Mouse (Mus musculus) A20 (cell line): ENCODE results near the gene Gm45521.

Source experiments
- DNase-seq: peaks from one replicate; pipeline ENCODE4 v3.0.0-alpha.2; 2011; ENCODE audit warnings: low read depth, low spot score

The Gm45521 gene

DNA sequence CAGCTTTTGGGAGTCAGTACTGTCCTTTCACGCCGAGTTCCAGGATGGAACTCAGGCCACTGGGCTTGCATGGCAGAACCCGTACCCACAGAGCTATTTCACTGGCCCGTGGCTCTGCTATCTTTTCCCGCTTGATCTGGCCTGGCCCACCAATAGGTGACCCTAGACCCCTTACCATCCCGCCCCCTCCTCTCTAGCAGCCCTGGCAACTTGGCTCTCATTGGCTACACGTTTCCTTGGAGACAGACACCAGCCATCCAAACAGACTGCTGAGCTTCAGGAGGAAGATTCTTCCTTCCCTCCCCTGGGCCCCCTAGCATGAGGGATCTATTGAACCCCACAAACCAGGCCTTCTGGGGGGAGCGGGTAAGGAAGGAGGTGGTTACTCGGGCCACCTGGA lies at the start of gene Gm45521:
Gene Gm45521 (plus strand): TSS at position 240 of the 400 bp plus-strand sequence.
- no peak for DNase-seq

GRCm38 (mm10) chr14:7909472-7909871 lies 47.6 kb upstream of the Gm45521 start:
- no peak for DNase-seq

DNA sequence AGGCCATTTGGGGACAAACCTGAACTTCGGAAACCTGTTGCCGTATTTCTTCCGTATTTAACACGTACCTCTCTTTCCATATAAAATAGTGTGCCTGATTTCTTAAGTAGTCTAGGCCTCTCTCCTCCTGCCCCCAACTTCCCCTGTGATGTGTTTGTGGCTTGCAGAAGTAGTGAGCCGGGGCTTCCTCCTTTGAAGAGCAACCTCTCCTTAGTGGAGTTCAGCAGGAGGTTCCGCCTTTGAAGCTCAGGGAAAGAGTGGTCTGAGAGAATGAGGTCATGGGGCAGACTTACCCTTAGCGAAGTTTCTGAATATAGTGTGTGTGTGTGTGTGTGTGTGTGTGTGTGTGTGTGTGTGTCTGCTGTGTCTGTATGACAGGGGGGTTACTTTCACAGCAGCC lies 43.2 kb upstream of the Gm45521 start:
- DNase-seq, result no peak

- DNase-seq, result no peak
Observed at GRCm38 (mm10) chr14:7914461-7914860, 42.6 kb upstream of the Gm45521 start.

- DNase-seq, result peak; percentile 59
Observed at GRCm38 (mm10) chr14:7918150-7918991, 38.7 kb upstream of the Gm45521 start.

DNA sequence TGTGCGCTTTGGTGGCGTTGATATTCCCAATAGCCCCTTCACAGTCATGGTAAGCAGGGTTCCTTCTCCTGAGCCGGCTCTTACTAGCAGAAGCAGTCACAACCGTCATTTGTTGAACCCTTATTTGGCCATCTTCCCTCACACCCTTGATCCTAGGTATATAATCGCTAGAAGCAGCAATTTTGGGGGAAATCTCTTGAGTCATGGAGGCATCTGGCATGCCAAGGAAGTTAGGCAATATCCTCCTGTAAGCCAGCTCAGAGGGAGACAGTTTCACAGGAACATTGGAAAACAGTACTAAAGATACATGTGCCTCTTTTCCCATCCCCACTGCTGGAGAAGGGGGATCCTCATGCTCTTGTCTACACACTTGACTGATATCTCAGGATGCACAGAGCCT lies 37.8 kb upstream of the Gm45521 start:
- DNase-seq, result no peak

GRCm38 (mm10) chr14:7919921-7920320 lies 37.2 kb upstream of the Gm45521 start:
- no peak for DNase-seq

DNA sequence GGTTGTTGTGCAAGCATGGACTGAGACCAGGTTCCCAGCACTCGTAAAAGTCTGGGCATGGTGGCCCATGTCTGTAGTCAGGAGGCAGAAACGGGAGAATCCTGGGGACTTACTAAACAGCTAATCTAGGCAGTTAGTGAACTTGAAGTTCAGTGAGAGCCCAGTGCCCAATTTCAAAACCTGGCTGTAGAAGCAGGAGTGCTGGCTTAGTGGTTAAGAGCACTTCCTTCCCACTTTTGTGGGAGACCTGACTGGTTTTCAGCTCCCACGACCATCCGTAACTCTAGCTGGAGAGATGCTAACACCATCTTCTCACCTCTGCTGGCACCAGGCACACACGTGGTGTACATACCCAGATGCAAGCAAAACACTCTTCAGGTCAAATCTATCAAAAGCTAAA lies 35.6 kb upstream of the Gm45521 start:
- DNase-seq, result no peak

DNA sequence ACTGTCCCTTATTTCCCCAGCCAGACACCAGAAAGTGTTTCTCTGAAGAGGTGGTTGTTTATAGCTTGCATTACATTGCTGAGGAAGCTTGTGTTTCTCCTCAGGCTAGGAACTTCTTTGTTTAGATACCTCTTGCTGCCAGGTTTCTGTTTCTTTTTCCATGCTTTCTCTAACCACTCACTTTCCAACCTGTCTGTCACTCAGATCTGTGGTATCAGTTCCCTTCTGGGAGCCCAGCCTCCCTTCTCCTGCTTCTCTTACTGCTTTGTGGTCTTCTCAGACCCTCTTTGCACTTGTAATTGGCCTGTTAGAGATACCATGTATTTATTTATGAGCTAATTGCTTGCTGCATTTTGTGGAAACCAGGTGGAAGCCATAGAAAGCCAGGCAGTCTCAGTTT lies 33.5 kb upstream of the Gm45521 start:
- no peak for DNase-seq

- DNase-seq, result no peak
Observed at GRCm38 (mm10) chr14:7928362-7928761, 28.7 kb upstream of the Gm45521 start.

DNA sequence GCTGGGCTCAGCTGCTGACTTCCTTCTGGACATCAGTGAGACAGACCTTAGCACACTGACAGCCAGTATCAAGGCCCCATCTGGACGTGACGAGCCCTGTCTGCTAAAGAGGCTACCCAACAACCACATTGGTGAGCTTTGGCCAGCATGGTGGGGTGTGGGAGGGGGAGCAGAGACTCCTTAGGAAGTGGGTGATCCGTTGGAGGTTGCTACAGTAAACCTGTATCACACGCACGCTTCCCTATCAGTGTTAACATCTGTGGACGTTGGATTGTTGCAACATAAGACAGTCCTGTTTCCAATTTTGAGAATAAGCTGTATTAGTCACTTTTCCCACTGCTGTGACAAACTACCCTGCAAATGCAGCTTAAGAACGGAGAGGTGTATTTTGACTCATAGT lies 28.1 kb upstream of the Gm45521 start:
- DNase-seq, result no peak

- DNase-seq, result no peak
Observed at GRCm38 (mm10) chr14:7932151-7932550, 24.9 kb upstream of the Gm45521 start.

DNA sequence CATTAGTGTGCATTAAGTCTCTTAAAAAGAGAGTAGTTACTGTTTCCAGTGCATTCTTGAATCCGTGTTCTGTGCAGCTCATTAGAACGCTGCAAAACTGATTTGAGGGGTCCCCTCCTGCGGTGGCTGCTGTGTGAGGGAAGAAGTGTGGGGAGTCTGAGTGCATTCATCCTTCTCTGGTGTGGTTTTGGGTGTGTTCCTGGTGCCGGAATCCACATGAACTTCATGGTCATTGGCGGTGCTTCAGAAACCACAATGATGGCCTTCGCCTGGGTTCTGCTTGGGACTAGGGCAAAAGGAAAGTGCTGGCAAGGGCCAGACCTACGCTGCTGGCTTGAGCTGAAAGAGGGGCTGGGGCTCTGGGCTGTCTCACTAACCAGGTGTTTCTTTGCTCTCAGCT lies 22.9 kb upstream of the Gm45521 start:
- no peak for DNase-seq

DNA sequence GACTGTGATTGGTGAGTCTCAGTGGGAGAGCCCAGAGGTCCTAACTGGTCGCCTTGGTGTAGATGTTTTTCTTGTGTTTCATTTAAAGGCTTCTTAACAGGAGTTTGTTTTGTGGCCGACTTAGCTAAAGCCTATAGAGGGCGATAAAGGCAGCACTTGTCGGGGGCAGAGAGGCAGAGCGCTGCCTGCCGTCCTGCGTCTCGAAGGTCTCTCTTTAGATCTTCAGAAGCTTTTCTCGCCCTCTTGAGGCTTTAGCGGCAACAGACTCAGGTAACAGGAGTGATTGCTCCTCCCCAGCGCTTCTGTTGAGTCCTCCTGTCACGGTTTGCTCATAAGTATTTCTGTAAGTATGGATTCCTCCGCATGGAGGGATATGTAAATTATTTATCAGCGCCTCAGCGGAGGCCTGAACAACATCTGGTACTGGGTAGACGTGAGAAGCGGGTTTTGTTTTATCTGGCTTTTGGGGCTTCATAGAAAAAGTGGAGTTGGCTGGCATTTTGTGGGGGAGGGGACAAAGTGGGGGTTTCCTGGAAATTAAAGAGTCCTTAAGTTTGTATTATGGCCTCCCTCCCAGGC lies 19.9 kb upstream of the Gm45521 start:
- DNase-seq, result peak; percentile 26

DNA sequence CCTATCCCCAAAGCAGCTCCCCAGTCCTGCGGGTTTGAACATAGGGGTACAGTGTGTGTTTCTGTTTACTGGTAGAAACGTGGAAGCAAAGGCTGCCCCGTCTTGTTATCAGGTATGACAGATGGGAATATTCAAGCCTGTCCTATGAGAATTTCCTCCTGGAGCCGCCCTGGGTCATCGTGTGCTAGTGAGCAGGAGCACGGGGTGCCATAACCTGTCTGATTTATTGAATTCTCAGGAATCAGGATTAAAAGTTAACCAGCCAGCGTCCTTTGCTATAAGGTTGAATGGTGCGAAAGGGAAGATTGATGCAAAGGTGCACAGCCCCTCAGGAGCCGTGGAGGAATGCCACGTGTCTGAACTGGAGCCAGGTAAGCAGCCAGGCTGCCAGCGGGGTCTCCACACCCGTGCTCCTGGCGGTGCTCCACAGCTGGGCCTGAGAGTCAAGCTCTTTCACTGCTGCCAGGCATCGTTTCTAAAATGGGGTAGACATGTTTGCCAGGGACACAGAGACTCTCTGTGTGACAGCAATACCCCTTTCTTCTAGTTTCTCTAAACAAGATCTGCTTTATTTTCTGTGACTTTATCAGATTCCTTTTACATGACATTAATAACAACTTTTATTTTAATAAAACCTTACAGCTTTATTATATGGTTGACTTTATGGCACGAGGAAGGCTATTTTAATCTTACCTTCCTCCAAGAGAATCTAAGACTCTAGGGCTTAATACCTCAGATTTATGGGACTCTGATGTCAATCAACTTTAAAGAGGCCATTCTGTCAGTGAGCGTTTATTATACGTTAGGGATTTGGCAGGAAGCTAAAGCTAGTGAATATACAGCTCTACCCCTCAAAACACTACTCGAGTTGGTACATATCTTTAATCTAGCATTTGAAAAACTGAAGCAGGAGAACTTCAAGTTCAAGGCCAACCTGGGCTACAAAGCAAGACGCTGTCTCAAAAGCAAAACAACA lies 18.0 kb upstream of the Gm45521 start:
- no peak for DNase-seq

DNA sequence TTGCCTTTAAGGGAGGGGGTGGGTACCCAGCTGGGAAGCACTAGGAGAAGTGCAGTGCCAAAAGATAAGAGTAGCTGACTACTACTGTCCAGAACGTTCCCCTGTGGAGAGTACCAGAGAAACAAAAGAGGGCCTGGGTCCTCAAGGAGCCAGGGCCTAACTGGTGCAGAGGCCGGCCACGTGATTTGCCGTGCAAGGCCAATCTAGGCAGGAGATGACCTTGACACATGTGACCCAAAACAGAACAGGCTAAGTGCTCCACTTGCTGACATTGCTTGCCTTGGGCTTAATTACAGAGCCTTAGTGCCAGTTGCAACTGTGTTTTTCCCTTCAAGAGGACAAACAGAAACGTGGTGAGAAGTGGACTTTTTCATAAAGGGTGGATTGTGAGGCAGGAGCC lies 15.7 kb upstream of the Gm45521 start:
- DNase-seq, result no peak

DNA sequence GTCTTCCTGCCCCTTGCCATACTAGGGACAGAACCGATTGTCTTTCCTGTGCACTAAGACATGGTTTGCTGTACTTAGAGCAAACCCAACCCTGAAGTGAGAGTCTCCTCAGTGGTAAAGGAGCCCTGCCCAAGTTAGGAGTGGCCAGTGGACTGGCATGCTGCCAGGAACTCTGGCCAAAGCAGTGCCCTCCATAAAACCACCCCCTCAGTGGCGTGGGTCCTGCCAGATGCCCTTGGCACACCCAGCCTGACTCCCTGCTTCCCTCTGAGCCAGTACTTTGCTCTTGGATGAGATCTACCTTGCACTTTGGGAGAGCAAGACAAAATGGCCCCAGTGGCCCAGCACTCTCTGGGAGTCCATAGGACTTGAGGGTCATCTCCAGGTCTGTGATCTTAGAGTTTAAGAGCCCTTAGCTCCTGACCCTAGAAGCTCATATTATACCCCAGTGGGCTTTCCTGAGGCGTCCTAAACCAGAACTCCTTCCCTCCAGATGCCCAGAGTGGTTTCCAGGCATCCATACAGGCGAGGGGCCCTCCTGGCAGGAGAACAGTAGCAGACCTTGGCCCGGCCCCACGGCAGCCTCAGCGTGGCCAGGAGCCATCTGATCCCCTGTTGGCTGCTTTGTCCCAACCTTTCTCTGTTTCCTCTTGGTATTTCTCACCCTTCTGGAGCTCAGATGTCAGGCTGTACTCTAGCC lies 13.8 kb upstream of the Gm45521 start:
- no peak for DNase-seq

- DNase-seq, result no peak
Observed at GRCm38 (mm10) chr14:7943801-7944135, 13.3 kb upstream of the Gm45521 start.

DNA sequence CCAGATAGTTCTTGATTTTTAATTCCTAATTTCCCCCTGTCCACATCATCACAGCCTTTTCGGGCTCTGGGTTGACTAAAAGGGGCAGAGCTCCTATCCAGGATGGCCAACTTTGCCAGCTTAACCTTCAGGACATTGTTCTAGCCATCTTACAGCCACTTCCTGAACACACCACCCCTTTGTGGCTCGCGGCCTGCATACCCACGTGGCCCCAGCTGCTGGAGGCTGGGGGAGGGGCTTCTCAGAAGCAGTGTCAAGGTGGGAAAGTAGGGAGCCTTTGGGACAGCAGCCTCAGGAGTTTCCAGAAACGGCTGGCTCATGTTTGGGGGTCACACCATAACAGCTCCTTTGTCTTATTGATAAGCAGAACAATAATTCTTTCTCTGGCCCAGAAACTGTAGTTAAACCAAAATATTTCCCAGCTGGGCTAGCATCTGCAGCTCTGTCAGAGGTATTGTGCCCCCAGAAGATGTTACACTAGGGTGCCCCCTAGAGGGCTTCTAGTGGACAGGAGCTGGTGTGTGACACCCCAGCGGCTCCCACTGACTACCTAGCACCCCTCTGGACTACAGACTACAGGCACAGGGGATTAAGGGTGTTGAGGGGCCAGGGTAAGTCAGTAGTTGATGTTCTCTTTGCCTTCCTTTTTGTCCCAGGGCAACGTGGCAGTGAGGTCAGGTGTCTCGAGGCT lies 12.6 kb upstream of the Gm45521 start:
- peak; percentile 75 for DNase-seq

DNA sequence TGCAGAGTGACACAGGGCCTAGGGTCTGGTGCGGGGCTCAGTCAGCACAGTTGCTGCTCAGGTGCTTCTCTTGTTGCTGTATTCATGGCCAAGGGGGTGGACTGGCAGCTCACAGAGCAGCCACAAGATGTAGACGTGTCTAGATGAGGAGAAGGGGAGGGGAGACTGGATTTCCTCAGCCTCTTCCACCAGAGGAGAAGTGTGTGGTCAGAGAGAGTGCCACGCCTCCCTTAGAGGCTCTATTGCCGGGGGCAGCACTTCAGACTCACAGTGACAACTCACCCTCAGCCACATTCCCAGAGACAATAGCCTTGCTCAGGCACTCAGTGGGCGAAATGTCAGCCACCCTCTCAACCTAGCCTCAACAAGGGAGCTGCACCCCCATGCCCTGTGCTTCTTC lies 11.8 kb upstream of the Gm45521 start:
- no peak for DNase-seq

DNA sequence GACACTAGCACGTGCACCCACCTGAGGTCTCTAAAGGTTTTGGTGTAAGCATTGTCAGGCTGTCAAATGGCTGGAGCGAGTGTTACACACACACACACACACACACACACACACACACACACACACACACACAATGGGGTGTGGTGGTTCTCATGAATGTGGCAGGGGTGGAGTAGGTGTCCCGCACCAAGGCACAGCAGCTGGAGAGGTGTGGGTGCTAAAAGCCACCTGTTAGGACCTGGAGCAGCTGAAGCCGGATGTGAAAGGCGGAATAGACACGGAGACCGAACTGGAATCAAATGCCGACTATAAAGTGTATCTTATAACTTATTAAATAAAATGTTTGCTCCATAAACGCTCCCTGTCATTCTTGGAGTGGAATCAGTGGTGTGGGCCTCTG lies 5.9 kb upstream of the Gm45521 start:
- no peak for DNase-seq
